Mouse (Mus musculus) erythroblast, embryonic 14.5 days (primary cell): Measurements from ENCODE around the gene Appbp2. TPM values are rescaled to one million over a fixed set of nuclear protein-coding genes. Genes with fewer than 3 reads are reported as not detected.
A peak's percentile ranks its signal among the peaks of the same experiment; 100 is the strongest.

Experiments used
- H3K27me3 ChIP-seq: 2 replicates; pipeline ENCODE4 v1.6.1; 2012; ENCODE audit warnings: inconsistent platforms; ENCODE audit not compliant: control insufficient read depth
- H3K36me3 ChIP-seq: 2 replicates; pipeline ENCODE4 v1.6.1; 2012; ENCODE audit warnings: mild to moderate bottlenecking, inconsistent platforms; ENCODE audit not compliant: control insufficient read depth
- H3K4me1 ChIP-seq: 2 replicates; pipeline ENCODE4 v1.6.1; 2012; ENCODE audit warnings: inconsistent platforms; ENCODE audit not compliant: control insufficient read depth
- H3K4me3 ChIP-seq: replicated peaks from 2 replicates; pipeline ENCODE3; 2012; ENCODE audit warnings: moderate library complexity, mild to moderate bottlenecking, inconsistent platforms
- H3K9me3 ChIP-seq: 2 replicates; pipeline ENCODE4 v1.6.1; 2012; ENCODE audit warnings: low read length, inconsistent platforms, mixed read lengths; ENCODE audit not compliant: control insufficient read depth
- GATA1 ChIP-seq: IDR thresholded peaks from 2 replicates; pipeline ENCODE4 v1.6.1; 2012; ENCODE audit warnings: low read length, inconsistent platforms, mixed read lengths
- TAL1 ChIP-seq: IDR thresholded peaks from 3 replicates; pipeline ENCODE4 v1.6.1; 2012; ENCODE audit warnings: low read length, inconsistent platforms, mixed read lengths
- polyA plus RNA-seq: library from polyadenylated mRNA; stranded (reverse); fragments of >175 nt; gene quantifications from 2 replicates; pipeline ENCODE4 v1.2.3, GENCODE M21; 2012

The Appbp2 gene
- polyA plus RNA-seq, 1 experiment, result 0.15 TPM

DNA sequence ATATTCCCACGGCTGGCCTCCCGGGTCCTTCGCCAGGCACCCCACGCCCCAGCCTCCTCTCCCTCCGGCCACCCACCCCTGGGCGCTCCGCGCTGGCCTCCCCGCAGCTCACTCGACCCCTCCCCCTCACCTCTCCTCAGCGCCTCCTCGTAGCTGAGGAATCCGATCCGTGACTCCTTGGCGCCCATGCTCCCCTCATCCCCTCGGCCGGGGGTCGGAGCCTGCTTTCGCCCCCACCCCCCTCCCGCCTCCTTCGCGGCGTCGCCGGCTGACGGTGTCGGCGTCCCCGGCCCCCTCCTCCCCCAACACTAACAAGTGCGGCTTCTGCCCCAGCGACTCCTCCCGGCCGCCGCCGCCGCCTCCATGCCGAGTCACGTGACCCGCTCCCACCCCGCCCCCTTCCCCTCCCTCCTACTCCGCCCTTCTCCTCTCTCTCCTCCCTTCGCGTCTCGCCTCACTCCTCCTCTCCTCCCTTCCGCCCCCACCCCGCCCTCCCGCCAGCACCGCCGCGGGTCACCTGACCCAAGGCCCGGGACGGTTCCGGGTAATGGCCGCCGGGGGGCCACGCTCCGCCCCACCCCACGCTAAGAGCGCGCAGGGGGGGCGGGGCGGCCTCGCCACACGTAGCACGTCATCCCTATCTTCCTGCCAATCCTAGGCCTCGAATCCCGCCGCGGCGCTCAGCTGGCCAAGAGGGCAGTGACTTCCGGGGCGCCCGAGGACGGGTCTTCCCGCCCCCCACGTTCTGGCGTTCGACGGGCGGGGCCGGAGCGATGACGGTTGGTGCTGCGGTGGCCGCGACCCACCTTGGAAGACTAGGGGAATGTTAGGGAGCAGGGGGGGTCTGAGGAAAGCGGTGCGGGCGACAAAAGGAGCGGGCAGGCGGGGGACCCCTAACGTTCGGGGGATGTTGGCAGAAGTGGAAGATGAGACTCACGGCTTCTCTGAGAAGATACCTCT is 95.1 kb downstream of the Appbp2 start, which contains the start of gene Usp32:
TSS of gene Usp32 (minus strand) at position 581 of the 960 bp plus-strand sequence.
- Histone ChIP-seq H3K9me3 (no peaks in the 10 kb centered on the region), H3K4me3 (peak within 1 kb of the TSS; percentile 99), H3K4me1 (peaks cover 52% of the 10 kb centered on the region), H3K36me3 (peaks cover 43% of the 10 kb centered on the region), H3K27me3 (no peaks in the 10 kb centered on the region)
- no peak for TF ChIP-seq TAL1
- TF ChIP-seq GATA1, result no peak

GRCm38 (mm10) chr11:85138776-85139474 is 96.0 kb downstream of the Appbp2 start:
- no peaks in the 10 kb centered on the region for H3K27me3 ChIP-seq
- TF ChIP-seq TAL1 (no peak), GATA1 (no peak)
- peak overlapping the region; percentile 99 for H3K4me3 ChIP-seq
- peaks cover 52% of the 10 kb centered on the region for H3K36me3 ChIP-seq
- H3K4me1 ChIP-seq, result peaks cover 60% of the 10 kb centered on the region
- no peaks in the 10 kb centered on the region for H3K9me3 ChIP-seq

Other genes starting within 250 kb of the Appbp2 start
- 3.7 and 5.8 TPM in 2 replicates for gene Usp32, start 95.0 kb downstream of the Appbp2 start, polyA plus RNA-seq
- gene 1700125H20Rik, start 64.7 kb downstream of the Appbp2 start, polyA plus RNA-seq, result not detected in 2 replicates
- 3.4 and 5.9 TPM in 2 replicates for gene Ppm1d, start 76.1 kb upstream of the Appbp2 start, polyA plus RNA-seq
- gene Bcas3, start 118.0 kb upstream of the Appbp2 start, polyA plus RNA-seq, result 24.3 and 25.9 TPM in 2 replicates